Mouse (Mus musculus) spleen, adult 2 months (tissue): Measurements from ENCODE around the gene 2810408A11Rik.

ENCODE experiments used
- CTCF ChIP-seq: fragments of 200-500 bp; IDR thresholded peaks from 2 replicates; pipeline ENCODE4 v1.5.1; 2011; ENCODE audit warnings: mild to moderate bottlenecking, inconsistent platforms; ENCODE audit not compliant: insufficient read depth, insufficient read length, insufficient replicate concordance; ENCODE audit errors: extremely low read depth
- POLR2A ChIP-seq: fragments of 200-500 bp; IDR thresholded peaks from 2 replicates; pipeline ENCODE4 v1.6.1; 2011; ENCODE audit warnings: low read depth, low read length, inconsistent platforms

DNA sequence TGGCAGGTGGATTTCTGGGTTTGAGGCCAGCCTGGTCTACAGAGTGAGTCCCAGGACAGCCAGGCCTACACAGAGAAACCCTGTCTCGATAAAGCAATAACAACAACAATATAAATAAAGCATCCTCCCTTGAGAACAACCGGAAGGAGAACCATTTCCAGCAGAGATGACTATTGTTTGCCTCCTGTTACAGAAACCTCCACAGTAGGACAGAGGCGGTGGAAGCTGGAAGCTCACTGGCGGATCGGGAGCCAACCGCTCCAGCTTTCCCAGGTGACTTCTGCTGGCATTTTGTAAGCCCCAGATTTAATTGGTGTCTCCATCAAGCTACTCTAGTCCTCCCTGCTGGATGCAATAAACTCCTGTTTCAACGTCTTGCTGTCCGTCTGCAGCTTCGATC lies 35.2 kb downstream of the 2810408A11Rik start:
- no peak for TF ChIP-seq CTCF
- TF ChIP-seq POLR2A = no peak
